Mouse (Mus musculus) frontal cortex, postnatal 14 days (tissue): ENCODE results near the gene Uts2.

Source experiments
- DNase-seq, 2 experiments: peaks; one replicate each; pipeline ENCODE4 v3.0.0; 2022; ENCODE audit warnings: low spot score in 2 of 2

Uts2 gene

GRCm38 (mm10) chr4:150996797-150997196, at the start of gene Uts2:
Uts2 (plus strand) TSS chr4:150997097.
- no peak for DNase-seq

DNA sequence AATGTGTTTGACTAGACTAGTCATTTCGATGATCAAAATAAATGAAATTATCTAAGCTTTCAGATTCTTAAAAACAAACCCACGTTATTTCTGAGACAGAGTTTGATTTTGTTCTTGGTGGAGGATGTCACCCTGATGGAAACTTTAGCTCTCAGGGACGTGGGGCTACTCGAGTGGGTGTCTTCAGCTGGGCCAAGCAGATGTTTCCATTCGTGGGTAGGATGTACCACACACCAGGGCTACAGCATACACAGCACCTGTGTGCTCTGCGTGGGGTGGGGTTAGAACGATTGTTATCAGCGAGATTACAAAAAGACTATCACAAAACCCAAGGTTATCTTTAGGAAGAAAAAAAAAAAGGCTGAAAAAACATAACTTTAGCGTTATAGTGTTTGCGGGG, 45.9 kb upstream of the Uts2 start:
- no peak for DNase-seq

DNA sequence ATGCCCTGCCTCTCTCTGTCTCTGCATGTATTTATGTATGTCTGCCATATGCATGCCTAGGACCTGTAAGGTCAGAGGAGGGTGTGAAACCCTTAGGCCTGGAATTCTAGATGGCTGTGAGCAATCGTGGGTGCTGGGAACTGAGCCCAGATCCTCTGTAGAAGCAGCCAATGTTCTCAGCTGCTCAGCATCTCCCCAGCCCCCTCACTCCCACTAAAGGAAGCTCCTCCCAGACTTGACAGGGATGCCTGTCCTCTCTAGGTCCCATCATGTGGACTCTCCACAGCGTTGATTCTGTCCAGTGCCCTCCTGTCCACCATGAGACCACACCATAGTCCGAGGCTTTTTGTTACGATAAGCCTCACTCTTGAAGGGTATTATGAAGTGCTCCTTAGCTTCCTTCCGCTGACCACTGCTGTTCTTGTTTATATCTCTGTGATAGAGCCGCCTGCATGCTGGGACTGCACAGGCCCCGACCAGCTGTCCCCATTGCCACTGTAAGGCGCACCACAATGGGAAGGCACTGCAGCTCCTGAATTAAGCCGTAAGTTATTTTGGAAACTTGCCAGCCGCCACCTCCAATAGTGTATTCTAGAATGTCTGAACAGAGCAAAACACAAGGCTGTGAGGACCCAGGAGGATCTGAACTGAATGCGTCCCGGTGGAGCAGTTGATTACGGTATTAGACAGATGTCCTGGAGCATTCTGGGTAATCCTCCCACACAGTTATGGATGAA, 40.4 kb upstream of the Uts2 start:
- no peak for DNase-seq

GRCm38 (mm10) chr4:150957106-150957458, 39.8 kb upstream of the Uts2 start:
- no peak for DNase-seq

DNA sequence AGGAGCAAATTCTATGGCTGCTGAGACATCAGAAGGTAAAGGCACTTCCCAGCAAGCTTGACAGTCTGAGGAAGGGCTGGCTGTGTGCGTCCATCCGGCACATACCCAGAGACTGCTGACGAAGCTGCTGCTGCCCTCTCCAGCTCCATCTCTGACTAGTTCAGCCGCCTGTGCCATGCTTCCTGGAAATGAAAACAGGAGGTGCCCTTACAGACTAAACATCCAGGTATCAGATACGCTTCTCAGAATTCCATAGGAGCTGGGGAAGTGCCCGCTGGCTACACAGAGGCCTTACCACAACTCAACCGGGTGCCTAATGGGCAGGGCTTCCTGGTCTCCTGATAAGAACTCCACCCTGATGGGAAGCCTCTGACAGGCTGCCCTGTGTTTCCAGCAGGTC, 38.4 kb upstream of the Uts2 start:
- DNase-seq, result no peak

DNA sequence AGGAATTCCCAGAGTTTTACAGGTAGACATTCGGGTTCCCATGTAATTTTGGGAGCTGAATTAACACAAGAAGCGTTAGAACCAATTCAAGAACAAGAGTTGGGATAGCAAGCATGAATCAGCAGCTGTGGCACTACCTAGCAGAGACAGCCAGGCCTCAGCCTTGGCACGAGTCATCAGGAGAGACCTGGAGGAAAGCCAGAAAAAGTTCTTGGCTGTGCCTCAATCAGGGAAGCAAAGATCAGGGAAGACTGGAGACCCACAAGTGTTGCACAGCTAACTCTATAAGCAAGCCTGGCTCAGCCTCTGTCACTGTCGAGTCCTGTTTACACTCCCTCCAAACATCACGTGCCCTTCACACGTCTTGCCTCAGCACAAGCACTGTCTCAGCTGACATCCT, 34.7 kb upstream of the Uts2 start:
- no peak for DNase-seq

- DNase-seq, result no peak
These were observed 33.2 kb upstream of the Uts2 start for GRCm38 (mm10) chr4:150963711-150964110.

GRCm38 (mm10) chr4:150964635-150965554, 32.0 kb upstream of the Uts2 start:
- peak; percentile 64 to 82 for DNase-seq

- no peak for DNase-seq
These were observed 31.3 kb upstream of the Uts2 start for GRCm38 (mm10) chr4:150965555-150965951.

GRCm38 (mm10) chr4:150966556-150966955, 30.3 kb upstream of the Uts2 start:
- peak in 1 of 2 experiments; percentile 48 for DNase-seq

DNA sequence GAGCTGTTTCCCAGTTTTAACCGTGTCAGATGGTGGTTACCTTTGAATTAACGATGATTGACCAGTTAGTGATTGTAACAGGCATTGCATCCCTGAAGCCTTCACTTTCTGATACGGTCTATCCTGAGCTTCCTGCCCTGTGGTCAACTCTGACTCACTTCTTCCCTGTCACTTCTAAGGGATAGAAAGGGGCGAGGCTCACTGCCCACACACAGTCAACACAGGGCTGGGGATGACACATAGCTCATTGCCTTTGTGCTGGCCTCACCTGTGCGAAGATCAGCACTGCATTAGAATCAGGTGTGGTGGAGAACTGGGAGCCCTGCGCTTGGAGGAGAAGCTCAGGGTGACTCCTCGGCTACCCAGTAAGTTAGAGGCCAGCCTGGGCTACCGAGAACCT, 27.9 kb upstream of the Uts2 start:
- no peak for DNase-seq

DNA sequence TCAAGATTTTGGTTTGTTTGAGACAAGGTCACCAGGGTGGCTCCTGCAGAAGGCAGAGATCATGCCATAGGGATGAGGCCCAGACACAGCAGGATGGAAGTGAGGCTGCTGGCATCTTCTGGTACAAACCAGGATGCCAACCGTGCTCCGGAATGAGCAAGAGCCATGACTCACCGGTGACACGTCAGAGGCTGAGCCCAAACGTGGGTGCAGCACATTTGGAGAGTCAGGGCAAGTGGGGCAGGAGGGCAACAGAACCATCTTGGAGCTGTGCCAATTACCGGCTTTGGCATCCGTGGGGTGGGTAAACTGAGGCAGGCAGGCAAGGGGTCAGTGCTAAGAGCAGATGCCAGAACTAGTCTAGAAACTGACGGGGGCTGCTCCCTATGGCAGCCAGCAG, 23.6 kb upstream of the Uts2 start:
- DNase-seq, result no peak

- DNase-seq, result no peak
These were observed 21.8 kb upstream of the Uts2 start for GRCm38 (mm10) chr4:150975145-150975544.

DNA sequence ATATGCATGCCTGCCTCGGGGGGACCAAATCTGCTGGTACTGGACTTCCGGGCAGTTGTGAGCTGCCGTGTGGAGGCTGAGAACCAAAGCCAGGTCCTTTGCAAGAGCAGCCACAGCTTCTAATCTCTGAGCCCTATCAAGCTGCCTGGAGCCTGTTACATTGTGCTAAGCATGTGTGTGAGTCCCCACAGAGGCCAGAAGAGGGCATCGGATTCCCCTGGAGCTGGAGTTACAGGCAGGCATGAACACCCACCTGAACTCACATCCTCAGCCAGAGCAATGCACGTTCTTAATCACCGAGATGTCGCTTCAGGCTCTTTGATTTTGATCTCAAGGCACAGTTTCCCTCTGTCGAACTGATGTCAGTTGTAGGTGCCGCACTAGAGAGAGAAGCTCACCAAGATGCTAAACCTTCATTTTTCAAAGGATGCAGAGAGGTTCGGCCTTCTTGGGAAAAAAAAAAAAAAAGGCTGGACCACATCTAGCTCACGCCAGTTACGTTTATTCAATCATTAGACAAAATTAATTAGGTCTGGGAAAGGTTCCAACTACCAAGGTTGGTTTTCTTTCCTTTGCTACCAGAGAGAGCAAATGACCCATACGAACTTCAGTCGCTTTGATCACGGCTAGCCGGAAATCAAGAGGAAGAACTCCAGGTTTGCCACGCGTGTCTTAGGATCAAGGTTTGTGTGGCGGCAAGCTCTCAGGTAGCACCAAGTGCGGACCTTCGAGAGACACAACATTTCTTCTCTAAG, 18.6 kb upstream of the Uts2 start:
- no peak for DNase-seq

- DNase-seq, result no peak
These were observed 17.4 kb upstream of the Uts2 start for GRCm38 (mm10) chr4:150979455-150979854.

DNA sequence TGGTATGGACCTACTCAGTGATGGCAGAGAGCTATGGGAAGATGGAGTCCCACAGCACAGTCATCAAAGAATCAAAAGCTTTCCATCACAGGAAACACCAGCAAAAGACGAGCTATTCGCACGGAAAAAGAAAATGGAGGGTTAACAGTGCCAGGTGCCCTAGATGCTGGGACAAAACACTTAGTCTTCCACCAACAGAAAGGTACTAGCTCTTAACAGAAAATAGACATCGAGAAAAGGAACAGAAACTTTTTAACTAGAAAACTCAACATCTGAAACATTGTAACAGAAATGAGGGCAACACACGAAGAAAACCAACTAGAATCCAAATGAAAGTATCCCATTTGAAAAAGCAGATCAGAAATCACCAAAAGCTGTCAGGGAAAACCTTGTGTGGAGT, 16.7 kb upstream of the Uts2 start:
- DNase-seq, result no peak

DNA sequence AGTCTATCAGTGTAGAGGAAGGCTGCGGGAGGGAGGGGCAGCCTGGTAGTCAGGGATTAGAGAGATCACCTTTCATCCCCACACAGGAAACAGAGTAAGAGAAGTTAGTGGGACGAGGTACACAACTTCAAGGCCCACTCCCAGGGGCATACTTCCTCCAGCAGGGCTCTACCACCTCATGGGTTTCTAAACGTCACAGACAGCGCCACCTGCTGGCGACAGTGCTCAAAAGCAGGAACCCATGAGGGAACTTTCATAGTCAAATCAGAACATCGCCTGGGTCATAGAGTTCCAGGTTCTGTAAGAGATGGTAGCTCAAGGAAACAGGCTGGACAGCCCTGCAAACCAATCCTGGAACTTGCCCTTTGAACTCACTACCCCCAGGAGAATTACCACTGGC, 6.7 kb upstream of the Uts2 start:
- DNase-seq, result no peak

DNA sequence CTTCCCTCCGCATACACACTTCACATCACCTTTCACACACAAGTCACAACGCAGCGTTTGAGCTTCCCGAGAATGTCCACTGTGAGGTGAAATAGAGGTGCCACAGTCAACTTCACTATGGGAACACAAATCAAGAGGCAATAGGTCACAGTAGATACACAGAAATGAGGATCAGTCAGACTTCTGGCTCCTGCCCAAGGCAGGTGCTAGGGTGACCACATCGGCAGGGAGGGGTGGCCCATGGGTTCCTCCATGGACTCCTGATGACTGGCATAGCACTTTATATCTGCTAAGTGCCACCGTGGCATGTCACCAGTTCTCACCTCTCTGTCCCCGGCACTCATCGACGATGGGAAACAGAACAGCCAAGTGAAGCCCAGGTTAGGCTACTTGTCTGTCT, 1.7 kb downstream of the Uts2 start:
- no peak for DNase-seq

GRCm38 (mm10) chr4:151001397-151001796, 4.5 kb downstream of the Uts2 start:
- DNase-seq, result no peak

DNA sequence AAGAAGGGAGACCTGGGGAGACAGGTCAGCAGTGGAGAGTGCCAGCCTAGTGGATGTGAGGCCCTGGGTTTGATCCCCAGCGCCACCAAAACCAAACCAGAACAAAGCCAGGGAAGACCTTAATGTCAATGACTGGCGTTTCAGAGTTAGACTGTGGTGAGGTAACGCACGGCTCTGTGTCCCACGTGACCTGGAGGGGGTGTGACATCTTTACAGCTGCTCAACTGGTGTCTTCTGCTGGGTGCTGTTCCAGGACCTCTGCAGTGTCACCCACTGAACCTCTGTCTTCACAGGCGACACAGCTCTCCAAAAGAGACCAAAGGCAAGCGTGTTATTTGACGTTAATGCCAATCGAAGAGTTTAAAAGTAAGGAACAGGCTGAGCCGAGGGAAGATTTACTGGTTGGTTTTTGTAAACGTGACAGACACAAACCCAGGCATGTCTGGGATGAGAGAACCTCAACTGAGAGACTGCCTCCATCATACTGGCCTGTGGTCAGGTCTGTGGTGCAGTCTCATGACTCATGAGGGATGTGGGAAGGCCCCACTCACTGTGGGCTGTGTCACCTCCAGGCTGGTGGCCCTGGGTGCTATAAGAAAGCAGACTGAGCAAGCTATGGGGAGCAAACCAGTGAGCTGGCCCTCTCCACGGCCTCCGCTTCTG, 8.9 kb downstream of the Uts2 start:
- no peak for DNase-seq

GRCm38 (mm10) chr4:151006945-151007344, 10.0 kb downstream of the Uts2 start:
- peak in 1 of 2 experiments; percentile 25 for DNase-seq

DNA sequence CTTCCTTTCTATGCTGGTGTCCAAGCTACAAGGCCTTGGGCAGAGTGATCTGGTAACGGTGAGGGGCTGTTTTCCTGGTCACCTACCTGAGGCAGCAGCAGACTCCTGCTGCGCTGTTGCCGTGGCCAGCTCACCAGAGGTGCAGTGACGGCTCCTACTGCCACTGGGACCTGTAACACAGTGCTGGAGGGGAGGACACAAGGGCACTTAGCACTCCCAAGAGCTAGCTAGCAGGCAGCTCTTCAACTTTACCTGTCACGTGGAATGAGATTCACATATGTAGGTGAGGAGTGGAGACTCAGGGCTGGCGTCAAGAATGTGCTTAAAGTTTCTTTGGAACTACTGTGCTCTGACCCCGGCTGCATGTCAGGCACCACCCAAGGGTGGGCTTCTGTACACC, 13.4 kb downstream of the Uts2 start:
- DNase-seq, result no peak
